Mouse (Mus musculus) gastrocnemius, adult 2 months (tissue): ENCODE measurements at regions not wholly inside any gene's neighbourhood (a gene's known extent, or its start where the extent isn't known, plus 50 kb on each side); places are given as distances from the start of the nearest gene placed in this dataset.

Source experiments
- DNase-seq: peaks from one replicate; pipeline ENCODE4 v3.0.0; 2022
- H3K27ac ChIP-seq: fragments of 200-600 bp; 2 replicates; pipeline ENCODE4 v1.8.1; 2022; ENCODE audit warnings: mild to moderate bottlenecking
- H3K4me3 ChIP-seq: fragments of 200-600 bp; 2 replicates; pipeline ENCODE4 v1.8.1; 2022; ENCODE audit warnings: mild to moderate bottlenecking, moderate library complexity
- CTCF ChIP-seq: fragments of 200-600 bp; IDR thresholded peaks from 2 replicates; pipeline ENCODE4 v1.8.1; 2022; ENCODE audit warnings: antibody characterized with exemption, mild to moderate bottlenecking, moderate library complexity
- intact Hi-C: fragments of 180-260 bp; cut with DNase I; formaldehyde crosslinking; loops from one replicate; pipeline ENCODE4 v1.15.1; 2025

DNA sequence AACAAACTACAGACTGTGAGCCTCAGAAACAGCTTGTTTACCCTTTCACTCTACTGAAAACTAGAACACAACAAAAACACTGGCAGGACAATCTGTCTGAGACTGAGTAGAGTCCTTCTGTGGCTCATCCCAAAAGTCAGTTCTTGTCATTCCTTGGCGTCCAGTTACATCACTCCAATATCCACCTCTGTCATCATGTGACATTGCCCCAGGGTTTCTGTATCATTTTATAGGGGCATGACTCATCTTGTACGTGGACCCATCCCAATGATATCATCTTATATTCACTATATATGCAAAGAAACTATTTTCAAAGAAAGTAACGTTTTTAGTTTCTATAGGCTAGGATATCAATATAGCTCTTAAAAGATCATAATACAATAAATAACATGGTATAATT lies 152.3 kb downstream of the Dkk2 start:
- intact Hi-C loops, result no loop called here

DNA sequence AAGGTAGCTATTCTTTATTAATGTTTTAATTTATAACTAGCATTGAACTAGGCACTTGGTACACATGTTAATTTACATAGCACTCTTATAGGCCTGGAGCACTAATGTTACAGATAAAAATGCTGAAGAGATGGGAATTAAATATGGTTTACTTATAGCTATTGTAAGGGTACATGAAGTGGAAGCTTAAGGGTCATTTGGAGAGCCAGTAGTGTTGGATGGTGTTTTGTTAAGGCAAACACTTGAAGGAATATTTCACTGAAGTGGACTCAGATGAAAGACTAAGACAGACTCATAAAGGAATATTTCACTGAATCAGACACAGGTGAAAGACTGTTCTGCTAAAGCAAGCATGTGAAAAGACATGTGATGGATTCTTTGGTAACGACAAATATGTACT lies 172.7 kb downstream of the Dkk2 start:
- H3K4me3 ChIP-seq, result no peak overlapping the region
- no peak for DNase-seq
- intact Hi-C loops, result no loop called here
- no peak overlapping the region for H3K27ac ChIP-seq
- no peak for TF ChIP-seq CTCF

More for the DNA sequence above, 152.3 kb downstream of the Dkk2 start:
- H3K27ac ChIP-seq, result no peak overlapping the region
- TF ChIP-seq CTCF, result no peak
- DNase-seq, result no peak
- H3K4me3 ChIP-seq, result no peak overlapping the region

DNA sequence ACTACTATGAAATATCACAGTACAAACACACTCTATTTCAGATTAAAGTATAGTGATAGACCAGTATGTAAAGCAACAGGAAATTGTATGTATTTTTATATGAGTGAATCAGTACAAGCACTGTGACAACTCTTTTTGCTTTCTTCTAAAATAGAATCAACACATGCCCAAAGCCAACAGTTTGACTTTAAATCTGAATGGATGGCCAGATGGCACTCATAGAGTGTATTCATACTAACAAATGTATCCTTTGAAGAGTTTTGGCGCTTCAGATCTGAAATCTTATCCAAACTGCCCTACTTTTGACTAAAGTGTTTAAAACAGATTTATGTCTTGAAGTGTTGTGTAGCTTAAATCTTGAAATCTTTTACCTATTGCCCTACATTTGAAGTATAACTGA lies 184.5 kb downstream of the Dkk2 start:
- no peak for TF ChIP-seq CTCF
- no peak for DNase-seq
- intact Hi-C loops, result no loop called here
- no peak overlapping the region for H3K4me3 ChIP-seq
- no peak overlapping the region for H3K27ac ChIP-seq

DNA sequence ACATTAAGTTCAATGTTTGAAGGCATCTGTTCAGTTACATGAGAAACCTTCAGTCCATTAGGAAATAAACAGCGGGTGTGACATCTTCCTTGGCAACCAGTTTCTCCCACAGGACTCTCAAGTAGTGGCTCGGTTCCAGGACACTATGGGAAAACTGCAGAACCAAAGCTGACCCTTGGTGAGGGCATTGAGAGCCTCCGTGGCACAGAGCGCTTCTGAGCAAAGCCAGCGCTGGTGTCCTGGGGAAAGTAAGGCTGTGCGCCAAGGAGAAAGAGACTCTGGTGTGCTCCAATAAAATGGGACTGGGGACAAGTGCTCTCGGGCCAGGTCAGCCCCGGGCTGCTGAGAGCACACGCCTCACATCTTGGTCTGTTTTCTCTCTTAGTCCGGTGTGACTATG lies 189.7 kb downstream of the Dkk2 start:
- no peak for TF ChIP-seq CTCF
- Histone ChIP-seq H3K27ac (peak overlapping the region; percentile 49; the same call in 1 of the 2 replicates), H3K4me3 (peak overlapping the region; percentile 13; the same call in 1 of the 2 replicates)
- intact Hi-C loops, result no loop called here
- DNase-seq, result peak; percentile 73

DNA sequence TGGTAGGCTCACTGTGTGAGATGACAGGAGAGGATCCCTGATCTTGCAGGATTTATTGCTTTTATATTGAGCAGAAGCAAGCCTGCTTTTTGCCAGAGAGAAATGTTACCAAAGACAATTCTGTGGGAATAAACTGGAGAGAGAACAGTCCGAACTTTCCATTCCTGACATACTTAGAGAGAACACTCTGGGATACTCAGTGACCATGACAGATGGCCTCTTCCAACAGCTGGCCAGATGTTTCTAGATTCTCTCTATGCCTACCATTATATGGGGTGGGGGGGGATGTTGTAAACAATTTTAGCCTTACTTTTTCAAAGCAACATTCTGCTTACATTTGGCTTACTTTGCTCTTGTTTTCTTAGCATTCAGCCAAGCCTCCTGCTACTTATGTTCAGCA lies 192.7 kb downstream of the Dkk2 start:
- no peak for TF ChIP-seq CTCF
- DNase-seq, result no peak
- Histone ChIP-seq H3K27ac (no peak overlapping the region), H3K4me3 (no peak overlapping the region)
- intact Hi-C loops, result no loop called here

DNA sequence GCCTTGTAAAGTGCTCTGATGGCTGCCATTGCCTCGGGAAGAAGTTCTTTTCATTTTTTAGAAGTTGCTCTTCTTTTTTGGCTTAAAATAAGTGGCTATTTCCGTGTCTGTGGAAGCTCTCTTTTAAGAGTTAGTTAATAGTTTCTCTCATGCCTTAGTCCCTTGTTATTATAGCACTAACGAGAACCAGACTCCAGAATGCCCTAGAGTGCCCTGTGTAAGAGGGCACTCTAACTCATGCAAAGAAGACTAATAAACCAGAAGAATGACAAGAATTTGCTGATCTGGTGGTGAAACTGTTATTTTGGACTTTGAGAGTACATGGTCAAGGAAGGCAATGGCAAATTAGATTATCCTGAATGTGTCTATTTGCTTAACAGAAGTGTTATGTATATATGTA lies 202.6 kb downstream of the Dkk2 start:
- intact Hi-C loops, result no loop called here
- DNase-seq, result no peak
- H3K4me3 ChIP-seq, result no peak overlapping the region
- H3K27ac ChIP-seq, result no peak overlapping the region
- TF ChIP-seq CTCF, result no peak

DNA sequence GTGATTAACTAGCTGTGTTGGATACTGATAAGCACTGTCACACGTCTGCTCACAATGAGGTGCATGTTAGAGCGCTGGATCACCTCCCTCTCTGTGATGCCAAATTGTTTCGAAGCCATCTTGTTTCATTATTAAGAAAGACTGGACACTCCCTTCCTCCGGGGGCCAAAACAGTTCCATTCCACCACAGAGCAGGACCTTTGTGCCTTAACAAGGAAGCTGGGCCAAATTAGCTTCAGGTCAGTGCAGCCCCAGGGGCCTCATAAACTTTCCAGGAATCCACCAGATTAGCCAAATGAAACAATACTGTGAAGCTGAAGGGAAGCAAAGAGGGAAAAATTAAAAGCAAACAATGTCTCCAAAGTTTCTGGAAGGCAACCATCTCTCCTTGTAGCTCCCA lies 241.9 kb downstream of the Dkk2 start:
- DNase-seq, result peak; percentile 32
- no peak for TF ChIP-seq CTCF
- Histone ChIP-seq H3K27ac (no peak overlapping the region), H3K4me3 (no peak overlapping the region)
- intact Hi-C loops, result no loop called here

DNA sequence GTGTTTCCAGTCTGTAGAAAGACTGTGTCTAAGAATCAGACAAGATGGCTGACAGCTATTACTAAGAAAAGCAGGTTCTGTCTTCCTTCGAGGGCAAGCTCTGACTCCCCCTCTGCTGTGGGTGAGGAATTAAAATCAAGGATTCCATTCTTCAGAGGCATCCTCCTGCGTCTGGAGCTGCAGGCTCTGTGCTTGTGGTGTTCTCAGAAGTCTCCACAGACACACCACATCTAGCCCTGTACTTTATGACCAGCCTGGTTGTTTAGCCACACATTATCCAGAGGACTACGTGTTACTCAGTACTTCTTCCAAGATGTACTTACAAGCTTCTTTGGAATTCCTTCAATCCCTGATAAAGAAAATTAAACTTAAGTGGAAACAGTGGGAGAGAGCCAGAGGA lies 258.5 kb downstream of the Dkk2 start:
- Histone ChIP-seq H3K27ac (no peak overlapping the region), H3K4me3 (no peak overlapping the region)
- intact Hi-C loops, result no loop called here
- no peak for TF ChIP-seq CTCF
- DNase-seq, result no peak

DNA sequence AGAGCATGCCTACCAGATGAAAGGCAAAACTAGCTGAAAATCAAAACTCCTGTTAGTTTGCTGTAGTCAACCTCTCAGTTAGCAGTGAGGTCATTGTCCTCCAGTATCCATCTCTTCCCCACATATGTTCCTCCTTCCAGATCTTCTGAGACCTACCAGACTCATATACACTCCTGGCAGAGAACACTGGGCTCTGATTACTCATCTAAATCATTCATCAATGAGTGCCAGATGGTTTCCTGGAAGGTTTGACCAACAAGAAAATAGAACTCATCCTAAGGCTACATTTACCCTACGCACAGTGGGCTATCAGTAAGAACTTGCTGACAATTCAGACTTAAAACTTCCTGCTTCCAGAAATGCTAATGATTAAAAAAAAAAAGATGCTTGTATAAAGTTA lies 260.8 kb downstream of the Dkk2 start:
- no peak for TF ChIP-seq CTCF
- H3K27ac ChIP-seq, result no peak overlapping the region
- intact Hi-C loops, result loop anchor here (5.0 kb wide), 1 partner anchor 1524 kb away; no protein-coding TSS in a partner anchor
- DNase-seq, result no peak
- H3K4me3 ChIP-seq, result no peak overlapping the region

DNA sequence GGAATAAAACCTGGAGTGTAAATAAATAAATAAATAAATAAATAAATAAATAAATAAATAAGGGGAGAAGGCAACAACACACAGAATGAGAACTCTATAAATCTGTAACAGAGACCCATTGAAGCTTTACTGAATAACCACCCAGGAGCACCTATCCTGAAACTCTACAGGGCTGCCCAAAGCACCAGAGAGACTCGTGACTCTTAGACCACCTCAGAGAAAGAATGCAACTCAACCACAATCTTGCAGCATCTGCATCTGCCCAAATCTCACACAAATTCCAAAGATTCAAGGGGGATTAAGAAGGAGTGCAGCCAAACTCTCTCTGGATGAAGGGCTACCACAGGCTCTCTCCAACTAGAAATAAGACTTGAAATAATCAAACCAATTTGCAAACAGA lies 264.5 kb downstream of the Dkk2 start:
- intact Hi-C loops, result loop anchor here (5.0 kb wide), 1 partner anchor 1527 kb away; no protein-coding TSS in a partner anchor
- DNase-seq, result no peak
- no peak for TF ChIP-seq CTCF
- Histone ChIP-seq H3K27ac (no peak overlapping the region), H3K4me3 (no peak overlapping the region)

DNA sequence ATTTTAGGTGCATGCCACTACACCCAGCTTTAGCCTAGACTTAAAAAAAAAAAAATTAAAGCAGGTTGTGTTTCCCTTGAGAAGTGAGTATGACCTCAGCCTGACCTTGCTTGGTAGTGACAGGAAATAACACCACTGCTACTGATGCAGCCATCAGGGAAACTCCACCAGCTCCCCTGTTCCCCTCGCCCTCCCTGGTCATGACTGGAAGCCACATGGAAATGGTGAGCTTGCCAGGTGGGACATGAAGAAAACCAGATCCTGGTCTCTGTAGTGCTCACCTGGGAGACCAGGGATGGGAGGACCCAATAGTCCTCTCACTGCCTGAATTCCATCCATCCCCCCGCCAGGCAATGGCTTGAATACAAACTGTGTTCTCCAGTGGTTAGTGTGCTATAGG lies 268.1 kb downstream of the Dkk2 start:
- TF ChIP-seq CTCF, result no peak

DNA sequence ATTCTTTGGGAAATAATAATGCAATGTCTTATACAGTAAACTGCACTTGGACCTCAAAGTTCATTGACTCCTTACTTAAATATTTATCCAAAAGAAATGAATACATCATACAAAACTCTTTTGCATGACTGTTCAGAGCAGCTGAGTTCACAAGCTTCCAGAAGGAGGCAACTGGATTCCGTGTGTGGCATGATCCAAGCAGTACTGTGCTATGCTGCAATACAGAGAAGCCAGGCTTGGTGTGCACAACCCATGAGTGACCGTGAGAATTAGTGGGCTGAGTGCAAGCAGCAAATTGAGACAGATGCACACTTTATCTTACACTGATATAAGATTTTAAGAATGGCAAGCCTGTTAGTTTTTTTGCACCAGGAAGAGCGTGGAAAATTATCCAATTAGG lies 270.0 kb upstream of the Gimd1 start:
- no peak for TF ChIP-seq CTCF
- intact Hi-C loops, result no loop called here
- H3K4me3 ChIP-seq, result no peak overlapping the region
- DNase-seq, result no peak
- H3K27ac ChIP-seq, result no peak overlapping the region

More for the DNA sequence above, 268.1 kb downstream of the Dkk2 start:
- no peak overlapping the region for H3K27ac ChIP-seq
- intact Hi-C loops, result no loop called here
- H3K4me3 ChIP-seq, result no peak overlapping the region
- DNase-seq, result no peak

DNA sequence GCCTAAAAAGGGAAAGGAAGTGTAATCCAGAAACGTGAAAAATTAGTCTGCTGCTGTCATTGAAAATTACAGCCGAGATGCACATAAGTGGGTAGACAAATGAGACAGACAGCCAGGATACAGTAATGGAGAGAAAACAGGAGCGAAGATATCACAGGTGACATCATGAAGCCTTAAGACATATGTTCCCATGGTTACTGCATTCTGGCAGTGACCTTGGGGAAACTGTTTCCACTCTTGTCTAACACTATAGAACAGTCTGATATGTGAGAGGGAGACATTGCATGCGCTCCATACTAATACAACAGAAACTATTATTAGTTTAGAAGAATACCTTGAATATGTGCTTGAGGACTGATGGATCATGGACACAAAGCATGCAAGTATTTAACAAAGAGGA lies 254.0 kb upstream of the Gimd1 start:
- DNase-seq, result no peak
- TF ChIP-seq CTCF, result no peak
- Histone ChIP-seq H3K27ac (no peak overlapping the region), H3K4me3 (no peak overlapping the region)
- intact Hi-C loops, result no loop called here

DNA sequence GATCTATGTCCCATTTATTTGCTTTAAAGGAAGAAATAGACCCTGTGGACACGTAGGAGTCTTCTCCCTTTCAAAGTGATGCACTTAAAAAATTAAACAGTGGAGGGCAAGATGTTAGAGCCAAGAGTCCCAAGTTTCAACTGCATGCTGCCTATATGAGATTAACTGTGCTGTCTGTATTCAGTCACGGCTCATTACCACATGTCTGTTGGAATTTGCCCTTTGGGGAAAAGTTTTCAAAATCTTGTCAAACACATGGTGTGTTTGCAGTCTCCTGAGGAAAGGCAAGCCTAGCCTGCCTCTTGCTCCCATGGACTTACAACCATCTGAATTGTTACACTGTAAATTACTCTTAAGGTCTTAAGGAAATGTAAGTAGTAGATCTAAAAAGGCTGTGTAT lies 211.9 kb upstream of the Gimd1 start:
- H3K4me3 ChIP-seq, result no peak overlapping the region
- intact Hi-C loops, result no loop called here
- TF ChIP-seq CTCF, result no peak
- no peak for DNase-seq
- H3K27ac ChIP-seq, result no peak overlapping the region
